Mouse (Mus musculus) liver, embryonic 16.5 days (tissue): ENCODE measurements around the gene Zfand3. TPM values are rescaled to one million over a fixed set of nuclear protein-coding genes. Genes with fewer than 3 reads are reported as not detected.

Experiments used
- ATAC-seq: fragments of 200-750 bp; cut with Nextera tagmentation; 2 replicates; pipeline ENCODE4 v1.8.0; 2017; ENCODE audit warnings: low read depth, mild to moderate bottlenecking, moderate number of reproducible peaks, moderate library complexity
- H3K27ac ChIP-seq: fragments of 300-500 bp; sonication (generic); 2 replicates; pipeline ENCODE4 v1.5.1; 2014; ENCODE audit warnings: mild to moderate bottlenecking, low read length
- H3K27me3 ChIP-seq: fragments of 300-500 bp; sonication (generic); 2 replicates; pipeline ENCODE4 v1.6.1; 2014; ENCODE audit warnings: low read depth, low read length, mixed read lengths; ENCODE audit not compliant: control insufficient read depth, insufficient read depth
- H3K36me3 ChIP-seq: fragments of 300-500 bp; sonication (generic); 2 replicates; pipeline ENCODE4 v1.6.1; 2014; ENCODE audit warnings: mild to moderate bottlenecking; ENCODE audit not compliant: control insufficient read depth, insufficient read depth
- H3K4me1 ChIP-seq: fragments of 300-500 bp; sonication (generic); 2 replicates; pipeline ENCODE4 v1.6.1; 2014; ENCODE audit warnings: low read depth, low read length, mixed read lengths; ENCODE audit not compliant: control insufficient read depth
- H3K4me2 ChIP-seq: fragments of 300-500 bp; sonication (generic); 2 replicates; pipeline ENCODE4 v1.6.1; 2014; ENCODE audit warnings: low read depth, low read length, mixed read lengths
- H3K4me3 ChIP-seq: fragments of 300-500 bp; sonication (generic); 2 replicates; pipeline ENCODE4 v1.5.1; 2014; ENCODE audit warnings: low read depth, mild to moderate bottlenecking, low read length
- H3K9ac ChIP-seq: fragments of 300-500 bp; sonication (generic); 2 replicates; pipeline ENCODE4 v1.6.1; 2014; ENCODE audit warnings: low read depth, low read length
- H3K9me3 ChIP-seq: fragments of 300-500 bp; sonication (generic); replicated peaks from 2 replicates; pipeline ENCODE4 v1.6.1; 2016; ENCODE audit warnings: low read length; ENCODE audit not compliant: control insufficient read depth
- WGBS: fragments of 180-500 bp; shearing (Covaris S2); extraction: QIAGEN DNeasy Blood & Tissue Kit; methylation state at CpG from one replicate; pipeline ENCODE4 v1.1.7; 2014; ENCODE audit not compliant: insufficient replicate concordance; 5-methylcytosine and 5-hydroxymethylcytosine counted together
- polyA plus RNA-seq: library from polyadenylated mRNA; unstranded; fragments of >200 nt; fragmentation: Nextera tagmentation; extraction: Ambion mirVana; gene quantifications from 2 replicates; pipeline ENCODE4 v1.2.1, GENCODE M21; 2015

The Zfand3 gene
- polyA plus RNA-seq, 1 experiment from 2014 or later = 16.3 TPM

DNA sequence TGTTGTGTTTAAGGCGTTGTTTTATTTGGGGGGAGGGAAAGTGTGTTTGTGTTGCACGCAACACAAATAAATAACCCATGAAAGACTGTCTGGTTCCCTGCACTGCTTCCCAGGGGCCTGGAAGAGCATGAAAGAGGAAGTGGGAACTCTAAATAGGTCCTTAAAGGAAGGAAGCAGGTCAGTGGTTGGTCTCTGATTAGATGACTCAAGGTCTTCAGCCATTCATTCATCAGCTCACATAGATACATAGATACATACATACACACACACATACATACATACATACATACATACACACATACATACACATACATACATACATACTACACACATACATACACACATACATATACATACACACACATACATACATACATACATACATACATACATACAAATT is 13.7 kb upstream of the Zfand3 start:
- Histone ChIP-seq H3K36me3 (no peaks in the 10 kb centered on the region), H3K4me1 (no peaks in the 10 kb centered on the region), H3K27me3 (no peaks in the 10 kb centered on the region), H3K4me3 (no peak overlapping the region), H3K4me2 (no peak overlapping the region), H3K9me3 (no peaks in the 10 kb centered on the region), H3K9ac (no peak overlapping the region), H3K27ac (no peak overlapping the region)
- WGBS = 44% methylated on average over 2 of the region's 2 CpGs
- ATAC-seq = no peak

DNA sequence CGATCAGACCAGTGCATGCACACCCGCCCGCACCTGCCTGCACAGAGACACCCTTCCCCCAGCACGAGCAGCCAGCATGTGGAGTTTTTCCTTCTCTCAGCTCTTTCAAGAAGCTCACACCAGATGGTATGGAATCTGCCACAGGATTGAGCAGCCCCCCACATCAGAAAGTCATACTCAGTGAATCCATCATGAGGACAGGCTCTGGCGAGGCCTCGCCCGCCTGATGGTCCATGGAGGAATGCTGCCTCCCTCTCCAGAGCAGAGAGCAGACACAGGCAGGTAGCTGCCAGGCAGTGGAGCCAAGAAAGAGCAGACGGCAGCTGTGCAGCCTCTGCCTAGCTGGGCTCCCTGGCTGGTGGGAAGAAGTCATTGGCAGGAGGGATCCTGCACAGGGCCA is 11.0 kb upstream of the Zfand3 start:
- WGBS = 81% methylated on average over 8 of the region's 8 CpGs
- no peak for ATAC-seq
- no peak overlapping the region for H3K4me3 ChIP-seq
- H3K4me1 ChIP-seq = no peaks in the 10 kb centered on the region
- no peak overlapping the region for H3K27ac ChIP-seq
- H3K36me3 ChIP-seq = no peaks in the 10 kb centered on the region
- H3K9me3 ChIP-seq = no peaks in the 10 kb centered on the region
- H3K4me2 ChIP-seq = no peak overlapping the region
- no peak overlapping the region for H3K9ac ChIP-seq
- no peaks in the 10 kb centered on the region for H3K27me3 ChIP-seq

DNA sequence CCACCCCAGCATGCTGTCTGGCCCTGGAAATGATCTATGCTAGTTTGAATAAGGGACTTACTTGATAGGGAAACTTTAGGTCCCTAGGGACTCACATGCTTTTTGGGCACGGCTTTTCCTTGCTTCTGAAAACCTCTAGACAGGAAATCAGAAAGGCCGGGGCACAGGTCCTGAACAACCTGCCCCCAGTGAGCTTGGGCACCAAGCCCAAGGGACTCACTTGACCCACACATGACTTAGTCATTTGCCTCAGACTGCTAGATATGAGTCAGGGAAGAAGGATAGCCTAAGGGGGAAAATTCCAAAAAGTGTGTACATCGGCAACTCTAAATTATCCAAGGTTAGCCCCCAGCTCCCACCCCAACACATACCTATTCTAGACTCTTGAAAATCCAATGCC is 10.5 kb upstream of the Zfand3 start:
- no peak for ATAC-seq
- no peak overlapping the region for H3K27ac ChIP-seq
- H3K9ac ChIP-seq = no peak overlapping the region
- H3K4me1 ChIP-seq = no peaks in the 10 kb centered on the region
- H3K4me2 ChIP-seq = no peak overlapping the region
- H3K27me3 ChIP-seq = no peaks in the 10 kb centered on the region
- 66% methylated on average over 3 of the region's 3 CpGs for WGBS
- H3K36me3 ChIP-seq = no peaks in the 10 kb centered on the region
- H3K9me3 ChIP-seq = no peaks in the 10 kb centered on the region
- no peak overlapping the region for H3K4me3 ChIP-seq

- 57% methylated on average over 4 of the region's 4 CpGs for WGBS
- Histone ChIP-seq H3K27ac (no peak overlapping the region), H3K9ac (no peak overlapping the region)
Observed at GRCm38 (mm10) chr17:29994459-29994858, 10.1 kb upstream of the Zfand3 start.

DNA sequence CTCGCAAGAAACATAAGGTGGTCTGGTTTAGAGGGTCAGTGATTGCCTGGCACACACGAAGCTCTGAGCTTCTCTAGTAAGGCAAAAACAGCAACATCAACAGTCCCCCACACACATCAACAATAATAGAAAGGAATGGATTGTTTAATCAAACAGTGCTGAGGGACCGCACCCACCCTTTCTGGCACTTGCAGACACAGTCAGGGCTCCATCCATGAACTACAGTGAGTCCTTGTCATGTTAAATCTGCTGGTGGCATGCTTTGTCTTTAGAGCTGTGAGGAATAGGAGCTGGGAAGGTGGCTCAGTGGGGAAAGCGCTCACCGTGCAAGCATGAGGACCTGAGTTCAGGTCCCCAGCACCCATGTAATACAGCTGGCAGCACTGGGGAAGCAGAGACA is 8.5 kb upstream of the Zfand3 start:
- Histone ChIP-seq H3K4me3 (no peak overlapping the region), H3K27ac (no peak overlapping the region), H3K4me2 (no peak overlapping the region), H3K9me3 (no peaks in the 10 kb centered on the region), H3K9ac (no peak overlapping the region), H3K4me1 (no peaks in the 10 kb centered on the region), H3K36me3 (no peaks in the 10 kb centered on the region), H3K27me3 (no peaks in the 10 kb centered on the region)
- ATAC-seq = no peak
- WGBS = 74% methylated on average over 5 of the region's 5 CpGs

More at GRCm38 (mm10) chr17:29994459-29994858, 10.1 kb upstream of the Zfand3 start:
- no peak overlapping the region for H3K4me3 ChIP-seq
- no peaks in the 10 kb centered on the region for H3K27me3 ChIP-seq
- H3K9me3 ChIP-seq = no peaks in the 10 kb centered on the region
- no peak for ATAC-seq
- no peak overlapping the region for H3K4me2 ChIP-seq
- H3K36me3 ChIP-seq = no peaks in the 10 kb centered on the region
- no peaks in the 10 kb centered on the region for H3K4me1 ChIP-seq

GRCm38 (mm10) chr17:29997726-29998125 is 6.8 kb upstream of the Zfand3 start:
- H3K36me3 ChIP-seq = no peaks in the 10 kb centered on the region
- no peak for ATAC-seq
- no peaks in the 10 kb centered on the region for H3K9me3 ChIP-seq
- no peak overlapping the region for H3K27ac ChIP-seq
- no peaks in the 10 kb centered on the region for H3K4me1 ChIP-seq
- H3K4me3 ChIP-seq = no peak overlapping the region
- H3K9ac ChIP-seq = no peak overlapping the region
- WGBS = 79% methylated on average over 7 of the region's 7 CpGs
- H3K4me2 ChIP-seq = no peak overlapping the region
- H3K27me3 ChIP-seq = no peaks in the 10 kb centered on the region

DNA sequence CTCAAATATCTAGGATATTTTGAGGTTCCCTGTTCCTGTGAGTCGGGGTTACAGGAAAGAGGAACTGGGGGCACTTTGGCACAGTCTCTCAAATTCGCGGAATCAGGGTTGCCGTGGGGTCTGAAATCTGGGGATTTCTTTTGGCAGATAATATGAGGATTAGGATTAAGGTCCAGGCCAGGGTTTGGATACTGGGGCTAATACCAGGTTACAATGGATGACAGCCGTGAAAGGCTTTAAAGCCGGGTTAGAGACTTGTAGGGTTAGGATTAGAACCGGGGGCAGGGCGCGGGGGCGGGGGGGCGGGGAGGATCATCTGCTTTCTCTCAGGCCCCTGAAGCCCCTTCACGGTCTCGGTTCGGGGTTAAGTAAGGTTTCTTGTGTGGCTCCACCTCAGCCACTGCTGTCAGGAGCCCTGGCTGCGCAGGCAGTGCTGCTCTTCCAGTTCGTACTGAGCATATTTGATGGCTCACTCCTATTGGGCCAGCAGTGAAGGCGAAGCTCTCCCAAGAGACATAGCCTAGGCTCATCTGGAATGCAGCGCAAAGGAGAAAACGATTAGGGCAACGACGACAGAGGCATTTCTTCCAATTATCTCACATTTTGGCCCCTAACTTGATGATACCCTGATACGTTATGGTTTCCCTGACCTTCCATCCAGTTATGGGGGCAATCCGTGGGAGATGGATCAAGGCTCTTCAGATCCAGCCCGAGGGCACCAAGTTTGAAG is 5.8 kb upstream of the Zfand3 start:
- H3K36me3 ChIP-seq = no peaks in the 10 kb centered on the region
- WGBS = 72% methylated on average over 24 of the region's 24 CpGs
- H3K9me3 ChIP-seq = no peaks in the 10 kb centered on the region
- H3K27ac ChIP-seq = no peak overlapping the region
- ATAC-seq = no peak
- H3K4me2 ChIP-seq = no peak overlapping the region
- H3K4me1 ChIP-seq = peaks cover 6% of the 10 kb centered on the region
- no peak overlapping the region for H3K4me3 ChIP-seq
- H3K9ac ChIP-seq = no peak overlapping the region
- H3K27me3 ChIP-seq = no peaks in the 10 kb centered on the region

DNA sequence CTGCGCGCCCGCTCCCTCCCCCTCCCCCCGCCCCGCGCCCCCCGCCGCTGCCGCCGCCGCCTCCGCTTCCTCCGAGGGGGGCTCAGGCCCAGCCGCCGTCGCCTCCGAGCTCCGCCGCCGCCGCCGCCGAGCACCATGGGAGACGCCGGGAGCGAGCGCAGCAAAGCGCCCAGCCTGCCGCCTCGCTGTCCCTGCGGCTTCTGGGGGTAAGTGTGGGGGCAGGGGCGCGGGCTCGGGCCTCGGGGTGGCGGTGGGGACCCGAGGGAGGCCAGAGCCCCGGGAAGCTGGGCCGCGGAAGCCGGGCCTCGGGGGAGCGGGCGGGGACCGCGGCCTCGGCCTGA is 540 bp downstream of the Zfand3 start:
- peak overlapping the region; percentile 97 for H3K4me3 ChIP-seq
- H3K4me2 ChIP-seq = peak overlapping the region; percentile 93
- no peaks in the 10 kb centered on the region for H3K9me3 ChIP-seq
- H3K36me3 ChIP-seq = no peaks in the 10 kb centered on the region
- peak overlapping the region; percentile 99 for H3K27ac ChIP-seq
- H3K9ac ChIP-seq = peak overlapping the region; percentile 98
- peaks cover 39% of the 10 kb centered on the region for H3K4me1 ChIP-seq
- ATAC-seq = peak; percentile 2; the same call in 1 of the 2 replicates
- no peaks in the 10 kb centered on the region for H3K27me3 ChIP-seq
- WGBS = 1% methylated on average over 18 of the region's 47 CpGs

DNA sequence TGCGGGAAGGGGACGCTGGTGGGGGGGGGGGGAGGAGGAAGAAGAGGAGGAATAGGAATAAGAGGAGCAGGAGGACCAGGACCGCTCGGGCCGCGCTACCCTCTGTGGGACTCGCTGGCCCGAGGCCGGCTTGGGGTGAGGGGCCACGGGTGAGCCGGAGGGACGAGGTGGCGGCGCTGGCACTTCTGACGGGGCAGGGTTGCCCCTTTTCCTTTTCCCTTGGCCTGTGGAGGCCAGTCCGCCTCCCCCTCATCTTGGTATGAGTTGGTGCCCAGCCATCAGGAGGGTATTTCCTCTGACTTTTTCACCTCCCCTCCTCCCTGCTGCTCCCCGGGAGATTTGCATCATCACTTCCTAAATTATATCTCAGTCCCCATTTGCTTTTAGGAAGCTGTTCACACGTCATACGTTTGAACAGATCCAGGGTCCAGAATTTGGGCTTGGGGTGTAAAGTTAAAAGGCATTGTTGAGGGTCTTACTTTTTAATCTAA is 963 bp downstream of the Zfand3 start:
- Histone ChIP-seq H3K27ac (peak overlapping the region; percentile 99), H3K4me1 (peaks cover 42% of the 10 kb centered on the region), H3K4me2 (peak overlapping the region; percentile 93), H3K36me3 (no peaks in the 10 kb centered on the region), H3K9me3 (no peaks in the 10 kb centered on the region), H3K9ac (peak overlapping the region; percentile 98), H3K4me3 (peak overlapping the region; percentile 97), H3K27me3 (no peaks in the 10 kb centered on the region)
- 0% methylated on average over 17 of the region's 19 CpGs for WGBS
- no peak for ATAC-seq
